Mouse (Mus musculus) cerebellum, adult 2 months (tissue): ENCODE results near the gene Zfp286. TPM values are rescaled to one million over a fixed set of nuclear protein-coding genes. Genes with fewer than 3 reads are reported as not detected.

ENCODE experiments used
- DNase-seq, 2 experiments: peaks; one replicate each; pipeline ENCODE4 v3.0.0; 2021
- H3K27ac ChIP-seq: fragments of 200-500 bp; 2 replicates; pipeline ENCODE4 v1.5.1; 2012; ENCODE audit warnings: low read length, control low read depth, inconsistent platforms; ENCODE audit not compliant: insufficient read depth
- H3K27me3 ChIP-seq: fragments of 200-500 bp; 2 replicates; pipeline ENCODE4 v1.6.1; 2012; ENCODE audit warnings: inconsistent platforms, mild to moderate bottlenecking, low read length, moderate library complexity; ENCODE audit not compliant: control insufficient read depth, insufficient read depth
- H3K4me1 ChIP-seq: fragments of 200-500 bp; 2 replicates; pipeline ENCODE4 v1.6.1; 2011; ENCODE audit warnings: low read length; ENCODE audit not compliant: control insufficient read depth, insufficient read depth
- H3K4me3 ChIP-seq: fragments of 200-500 bp; replicated peaks from 2 replicates; pipeline ENCODE3; 2011; ENCODE audit warnings: mild to moderate bottlenecking, low read depth, low read length, control low read depth; ENCODE audit not compliant: insufficient read depth
- CTCF ChIP-seq: fragments of 200-500 bp; IDR thresholded peaks from 2 replicates; pipeline ENCODE4 v1.5.1; 2011; ENCODE audit warnings: low read depth, mild to moderate bottlenecking, control low read depth, low read length, moderate library complexity, borderline replicate concordance; ENCODE audit not compliant: insufficient read depth
- POLR2A ChIP-seq: fragments of 200-500 bp; IDR thresholded peaks from 2 replicates; pipeline ENCODE4 v1.6.1; 2011; ENCODE audit warnings: low read length, control low read depth, borderline replicate concordance; ENCODE audit not compliant: insufficient read depth
- WGBS: fragments of 180-500 bp; shearing (Covaris S2); methylation state at CpG from one replicate; pipeline ENCODE4 v1.1.7; 2018; 5-methylcytosine and 5-hydroxymethylcytosine counted together
- polyA plus RNA-seq: library from polyadenylated mRNA; depleted of rRNA; stranded (reverse); fragments of >200 nt; gene quantifications from 2 replicates; pipeline ENCODE4 v1.2.3, GENCODE M21; 2012

Zfp286 gene
- polyA plus RNA-seq, 1 experiment: 9.8 TPM

DNA sequence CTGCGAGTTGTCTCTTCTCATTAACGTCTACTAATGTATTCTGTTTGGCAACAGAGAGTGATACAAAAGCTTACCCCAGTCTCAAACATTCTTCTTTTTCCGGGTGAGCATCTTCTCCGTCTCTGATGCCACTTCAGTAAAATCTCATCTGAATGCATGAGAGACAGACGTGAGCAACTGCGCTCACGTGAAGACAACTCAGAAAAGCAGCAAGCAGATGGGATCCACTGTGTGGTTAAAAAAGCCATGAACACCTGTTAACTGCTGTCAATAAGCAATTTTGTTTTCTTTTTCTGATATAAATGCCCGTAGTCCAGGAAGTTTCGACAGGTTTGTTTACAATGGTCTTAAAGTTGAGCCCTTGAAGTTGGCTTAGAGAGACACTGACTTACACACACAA, 42.0 kb downstream of the Zfp286 start:
- Histone ChIP-seq H3K27ac (no peak overlapping the region), H3K27me3 (no peaks in the 10 kb centered on the region), H3K4me3 (no peak overlapping the region), H3K4me1 (no peaks in the 10 kb centered on the region)
- DNase-seq: no peak
- WGBS: 72% methylated on average over 9 of the region's 9 CpGs
- TF ChIP-seq POLR2A: no peak
- no peak for TF ChIP-seq CTCF

DNA sequence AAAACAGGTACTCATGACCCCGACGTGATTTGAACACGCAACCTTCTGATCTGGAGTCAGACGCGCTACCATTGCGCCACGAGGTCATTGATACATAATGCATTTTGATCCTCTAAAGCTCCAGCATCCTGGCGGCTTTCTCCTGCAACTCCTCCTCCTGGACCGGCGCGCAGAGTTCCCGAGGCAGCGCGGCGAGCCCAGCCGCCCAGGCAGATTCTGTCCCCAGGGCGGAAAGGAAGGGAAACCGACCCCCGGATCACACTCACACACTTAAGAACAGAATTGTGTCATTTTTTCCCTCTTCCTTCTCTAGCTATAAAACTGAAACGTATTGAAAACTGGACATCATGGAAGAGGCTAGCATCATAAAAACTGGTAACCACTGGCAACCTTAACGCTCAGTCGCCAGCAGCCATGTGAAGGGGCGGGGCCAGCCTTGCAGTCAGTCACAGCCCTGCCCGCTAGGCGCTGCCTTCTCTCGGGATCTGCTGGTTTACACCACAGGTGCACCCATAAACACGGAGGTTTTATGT, 43.2 kb downstream of the Zfp286 start:
- peak; percentile 81 to 90 for DNase-seq
- Histone ChIP-seq H3K4me3 (peak overlapping the region; percentile 88), H3K4me1 (no peaks in the 10 kb centered on the region), H3K27me3 (no peaks in the 10 kb centered on the region), H3K27ac (0 out of 2 replicates have a peak overlapping the region, but pooled peaks have one; percentile 22)
- TF ChIP-seq POLR2A: no peak
- TF ChIP-seq CTCF: peak; percentile 33; the same call in 1 of the 2 replicates
- under 1% methylated on average over 27 of the region's 27 CpGs for WGBS

GRCm38 (mm10) chr11:62744103-62744502, 45.2 kb downstream of the Zfp286 start:
- H3K4me3 ChIP-seq: no peak overlapping the region
- 52% methylated on average over 5 of the region's 5 CpGs for WGBS
- H3K27ac ChIP-seq: no peak overlapping the region
- no peaks in the 10 kb centered on the region for H3K4me1 ChIP-seq
- peak; percentile 62 to 73 for DNase-seq
- TF ChIP-seq CTCF (peak; percentile 89), POLR2A (no peak)
- H3K27me3 ChIP-seq: no peaks in the 10 kb centered on the region

DNA sequence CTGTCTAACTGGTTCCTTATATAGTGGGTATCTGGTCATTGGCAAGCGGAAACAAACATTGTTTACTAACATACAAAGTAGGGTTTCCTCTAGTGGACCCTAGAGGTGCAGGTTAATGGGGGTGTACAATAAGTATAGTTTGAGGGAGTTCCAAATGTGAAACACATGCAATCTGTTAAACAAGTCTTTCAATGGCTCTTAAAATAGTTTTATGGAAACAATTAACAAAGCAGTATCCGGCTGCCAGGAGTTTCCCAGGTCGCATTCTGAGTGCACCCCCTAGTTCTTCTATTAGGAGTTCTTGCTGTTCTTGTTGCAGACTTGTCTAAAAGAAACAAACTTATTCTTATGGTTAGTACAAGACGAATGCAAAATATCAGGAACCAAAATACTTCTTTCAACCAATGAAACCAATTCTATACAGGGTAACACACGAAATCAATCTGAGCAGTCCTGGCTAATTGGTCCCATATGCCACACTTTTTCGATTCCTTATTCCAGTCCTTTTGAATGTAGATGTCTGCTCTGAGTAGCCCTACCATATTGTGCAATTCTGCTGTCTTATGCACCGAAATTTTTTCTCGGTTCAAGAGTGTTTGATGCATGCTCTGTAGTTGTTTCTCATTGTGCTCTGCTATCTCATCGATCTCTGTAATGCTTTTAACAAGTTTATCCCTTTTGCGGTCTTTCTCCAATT, 46.9 kb downstream of the Zfp286 start:
- 85% methylated on average over 10 of the region's 10 CpGs for WGBS

DNA sequence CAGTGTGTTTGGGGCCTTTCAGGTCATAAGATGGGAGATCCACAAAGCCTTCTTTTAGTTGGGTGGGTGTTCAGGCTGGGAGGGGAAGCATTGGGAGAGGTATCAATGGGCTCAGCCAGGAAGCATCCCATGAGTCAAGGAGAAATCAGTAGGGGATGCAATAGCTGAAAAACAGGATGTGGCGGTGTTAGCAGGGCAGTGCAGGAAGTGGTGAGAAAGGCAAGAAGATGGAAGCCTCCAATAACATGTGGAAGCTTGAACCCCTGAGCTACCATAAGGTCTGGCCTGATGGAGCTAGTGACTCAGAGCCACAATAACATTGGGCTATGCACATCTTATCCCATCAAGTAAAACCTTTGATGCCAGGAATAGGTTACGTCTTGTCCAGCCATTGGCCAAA, 48.1 kb downstream of the Zfp286 start:
- Histone ChIP-seq H3K27ac (no peak overlapping the region), H3K4me3 (no peak overlapping the region), H3K4me1 (no peaks in the 10 kb centered on the region), H3K27me3 (no peaks in the 10 kb centered on the region)
- 89% methylated on average over 2 of the region's 2 CpGs for WGBS
- no peak for DNase-seq
- TF ChIP-seq POLR2A (no peak), CTCF (no peak)

More for the DNA sequence above, 46.9 kb downstream of the Zfp286 start:
- H3K4me3 ChIP-seq: no peak overlapping the region
- no peak overlapping the region for H3K27ac ChIP-seq
- DNase-seq: no peak
- H3K4me1 ChIP-seq: no peaks in the 10 kb centered on the region
- TF ChIP-seq POLR2A (no peak), CTCF (no peak)
- no peaks in the 10 kb centered on the region for H3K27me3 ChIP-seq

GRCm38 (mm10) chr11:62732665-62733064, 56.6 kb downstream of the Zfp286 start:
- no peak for DNase-seq
- no peak overlapping the region for H3K4me3 ChIP-seq
- H3K27me3 ChIP-seq: no peaks in the 10 kb centered on the region
- no peak for TF ChIP-seq POLR2A
- no peak for TF ChIP-seq CTCF
- H3K4me1 ChIP-seq: no peaks in the 10 kb centered on the region
- H3K27ac ChIP-seq: no peak overlapping the region
- 91% methylated on average over 3 of the region's 3 CpGs for WGBS

DNA sequence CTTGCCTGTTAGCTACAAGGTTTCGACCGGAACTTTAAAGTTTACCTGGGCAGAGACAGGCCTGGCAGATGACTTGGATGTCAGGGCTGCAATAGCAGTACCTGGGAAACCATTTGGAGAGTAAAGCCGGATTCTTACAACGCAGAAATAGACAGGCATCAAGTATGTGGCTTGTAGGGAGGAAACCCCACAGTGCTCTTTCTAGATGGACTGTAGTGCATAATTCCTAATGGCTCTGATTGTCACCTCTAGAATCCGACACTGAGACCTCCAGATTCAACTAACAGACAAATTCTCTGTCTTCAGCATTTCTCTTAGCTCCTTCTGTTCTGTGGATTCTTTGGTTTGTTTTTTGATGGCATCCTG, 57.3 kb downstream of the Zfp286 start:
- TF ChIP-seq CTCF (no peak), POLR2A (no peak)
- DNase-seq: no peak
- 8% methylated on average over 5 of the region's 5 CpGs for WGBS
- Histone ChIP-seq H3K27ac (peak overlapping the region; percentile 55), H3K4me1 (no peaks in the 10 kb centered on the region), H3K4me3 (peak overlapping the region; percentile 92), H3K27me3 (no peaks in the 10 kb centered on the region)

DNA sequence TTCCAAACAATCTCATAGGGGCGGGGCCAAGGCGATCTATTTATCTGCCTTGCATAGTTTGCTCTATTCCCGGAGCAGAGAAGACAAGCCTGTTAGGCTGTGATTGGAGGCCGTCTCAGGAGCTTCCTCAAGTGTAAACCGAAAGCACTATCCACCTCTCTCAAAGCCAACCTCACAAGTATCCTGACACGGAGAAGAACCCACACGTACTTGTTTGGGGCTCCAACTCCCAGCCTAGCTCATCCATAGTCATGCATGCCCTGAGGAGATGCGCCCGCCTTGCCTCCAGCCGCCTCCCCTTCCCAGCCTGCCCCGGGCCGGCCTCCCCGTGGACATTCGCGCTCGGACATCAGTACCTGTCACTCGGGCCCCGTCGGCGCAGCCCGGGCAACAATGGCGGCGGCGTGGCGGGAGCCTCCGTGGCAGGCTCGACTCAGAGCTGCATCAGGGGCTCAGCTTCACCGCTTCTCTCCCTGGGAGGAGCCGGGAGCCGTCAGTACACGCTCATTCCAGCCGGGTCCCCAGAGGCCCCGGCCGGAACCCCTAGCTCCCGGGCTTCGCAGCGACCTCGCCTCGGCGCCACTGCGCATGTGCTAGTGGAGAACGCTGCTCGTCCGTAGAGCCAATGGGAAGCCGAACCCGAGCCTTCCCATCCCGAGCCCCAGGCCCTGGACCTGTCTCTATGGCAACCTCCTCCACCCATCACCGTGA, 57.8 kb downstream of the Zfp286 start, which contains the start of gene Zfp287:
Gene Zfp287 (minus strand): TSS at position 595 of the 711 bp plus-strand sequence.
- TF ChIP-seq CTCF (no peak), POLR2A (peak; percentile 84; the same call in 1 of the 2 replicates)
- H3K27ac ChIP-seq: peak within 1 kb of the TSS; percentile 85
- no peaks in the 10 kb centered on the region for H3K27me3 ChIP-seq
- peak; percentile 96 for DNase-seq
- no peaks in the 10 kb centered on the region for H3K4me1 ChIP-seq
- peak within 1 kb of the TSS; percentile 92 for H3K4me3 ChIP-seq
- under 1% methylated on average over 48 of the region's 48 CpGs for WGBS
